Mouse (Mus musculus): ENCODE results near the gene Tmem132e. TPM values are rescaled to one million over a fixed set of nuclear protein-coding genes. Genes with fewer than 3 reads are reported as not detected.
A peak's percentile ranks its signal among the peaks of the same experiment; 100 is the strongest.

The Tmem132e gene
- polyA plus RNA-seq, 1 experiment from 2014 or later, result 0.15 TPM

DNA sequence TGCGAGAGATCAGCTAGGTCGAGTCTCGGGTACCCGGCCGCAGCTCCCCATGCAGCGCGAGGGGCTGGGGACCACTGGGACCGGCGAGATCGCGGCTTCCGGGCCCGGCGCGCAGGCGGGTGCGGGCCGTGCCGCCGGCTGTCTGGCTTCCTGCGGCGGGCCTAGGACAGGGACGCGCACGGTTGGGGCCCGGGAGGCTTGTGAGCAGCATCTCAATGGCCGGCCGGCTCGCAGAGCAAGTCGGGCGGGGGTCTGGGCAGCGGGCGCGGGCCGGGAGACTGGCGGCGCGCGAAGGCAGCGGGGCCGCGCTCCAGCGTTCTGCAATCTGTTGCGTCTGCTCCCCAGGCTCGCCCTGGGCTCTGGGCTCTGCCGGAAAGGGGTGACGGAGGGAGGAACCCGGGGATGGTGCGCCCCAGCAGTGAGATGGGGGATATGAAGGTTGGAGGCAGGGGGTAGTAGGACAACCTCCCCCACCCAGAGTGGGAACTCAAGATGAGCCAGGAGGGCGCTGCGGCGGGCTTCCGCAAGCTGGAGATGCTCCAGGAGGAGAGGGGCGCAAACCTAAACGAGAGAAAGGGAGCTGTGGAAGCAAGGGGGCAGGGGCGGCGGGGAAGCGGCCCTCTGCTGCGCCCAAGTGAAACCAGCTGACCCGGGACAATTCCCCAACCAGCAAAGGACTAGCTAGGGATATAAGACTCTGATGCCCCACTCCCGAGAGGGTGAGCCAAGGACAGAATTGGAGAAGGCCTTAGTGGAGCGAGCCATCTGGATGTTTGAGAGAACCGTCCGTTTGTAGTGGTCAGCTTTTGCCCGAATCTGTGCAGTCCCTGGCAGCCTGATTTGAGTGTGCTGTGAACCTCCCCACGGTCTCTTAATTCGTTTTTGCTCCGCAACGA lies 944 bp downstream of the Tmem132e start:
- 3% methylated on average over 65 of the region's 69 CpGs for WGBS (ENCODE audit: insufficient replicate concordance)
- Histone ChIP-seq H3K9me3 (replicated peaks) (no peaks in the 10 kb centered on the region), H3K27ac (no peak overlapping the region), H3K4me2 (peak overlapping the region; percentile 56), H3K4me1 (replicated peaks) (peaks cover 3% of the 10 kb centered on the region; the same call in 1 of the 2 replicates), H3K27me3 (peaks cover 81% of the 10 kb centered on the region), H3K4me3 (replicated peaks) (peak overlapping the region; percentile 43), H3K36me3 (no peaks in the 10 kb centered on the region), H3K9ac (no peak overlapping the region)
- ATAC-seq (ENCODE audit: low read depth) (no peak), DNase-seq (no peak)

DNA sequence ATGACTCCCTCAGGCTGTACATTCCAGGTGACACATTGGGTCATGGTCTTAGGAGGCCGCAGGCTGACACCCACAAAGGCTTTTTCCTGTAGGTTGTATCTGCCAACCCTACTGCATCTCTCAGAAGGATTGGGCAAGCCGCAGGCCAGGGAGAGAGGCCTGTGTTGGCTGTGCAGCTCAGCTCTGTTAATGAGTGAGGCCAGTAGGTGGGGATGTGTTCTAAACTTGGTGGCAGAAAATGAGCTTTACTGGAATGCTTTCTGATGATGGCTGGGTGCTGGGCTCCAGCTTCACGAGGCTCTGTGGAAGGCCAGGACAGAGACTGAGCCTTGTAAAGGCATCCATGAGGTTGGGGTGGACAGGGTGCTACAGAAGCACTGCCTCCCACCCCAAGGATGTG lies 3.6 kb downstream of the Tmem132e start:
- Histone ChIP-seq H3K27ac (no peak overlapping the region), H3K27me3 (peaks cover 54% of the 10 kb centered on the region), H3K4me3 (replicated peaks) (no peak overlapping the region), H3K9me3 (replicated peaks) (no peaks in the 10 kb centered on the region), H3K36me3 (no peaks in the 10 kb centered on the region), H3K4me2 (no peak overlapping the region), H3K9ac (no peak overlapping the region), H3K4me1 (replicated peaks) (peaks cover 3% of the 10 kb centered on the region; the same call in 1 of the 2 replicates)
- 47% methylated on average over 3 of the region's 3 CpGs for WGBS (ENCODE audit: insufficient replicate concordance)
- ATAC-seq (ENCODE audit: low read depth) (no peak), DNase-seq (no peak)

DNA sequence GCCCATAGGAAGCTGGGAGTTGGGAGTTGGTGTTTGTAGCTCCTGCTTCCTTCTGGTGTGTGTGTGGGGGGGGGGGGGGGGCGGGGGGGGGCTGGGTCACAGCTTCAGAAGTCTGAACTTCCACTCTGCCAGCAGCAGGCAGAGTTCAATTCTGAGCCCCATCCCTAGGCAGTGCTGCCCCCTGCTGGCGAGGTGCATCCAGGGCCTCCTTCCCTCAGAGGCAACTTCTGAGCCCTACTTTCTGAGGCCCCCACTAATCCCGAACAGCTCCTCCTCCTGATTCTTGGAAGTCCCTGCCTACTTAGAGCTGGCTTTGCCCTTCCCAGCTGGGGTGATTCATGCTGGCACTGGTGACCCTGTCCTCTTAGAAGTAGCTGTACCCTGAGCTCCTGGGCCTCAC lies 10.9 kb downstream of the Tmem132e start:
- Histone ChIP-seq H3K36me3 (no peaks in the 10 kb centered on the region), H3K4me1 (replicated peaks) (no peaks in the 10 kb centered on the region), H3K4me2 (no peak overlapping the region), H3K9me3 (replicated peaks) (no peaks in the 10 kb centered on the region), H3K4me3 (replicated peaks) (no peak overlapping the region), H3K27me3 (no peaks in the 10 kb centered on the region; the same call in 1 of the 2 replicates), H3K9ac (no peak overlapping the region), H3K27ac (no peak overlapping the region)
- ATAC-seq (ENCODE audit: low read depth) (no peak), DNase-seq (no peak)
- 11% methylated on average over 3 of the region's 3 CpGs for WGBS (ENCODE audit: insufficient replicate concordance)

DNA sequence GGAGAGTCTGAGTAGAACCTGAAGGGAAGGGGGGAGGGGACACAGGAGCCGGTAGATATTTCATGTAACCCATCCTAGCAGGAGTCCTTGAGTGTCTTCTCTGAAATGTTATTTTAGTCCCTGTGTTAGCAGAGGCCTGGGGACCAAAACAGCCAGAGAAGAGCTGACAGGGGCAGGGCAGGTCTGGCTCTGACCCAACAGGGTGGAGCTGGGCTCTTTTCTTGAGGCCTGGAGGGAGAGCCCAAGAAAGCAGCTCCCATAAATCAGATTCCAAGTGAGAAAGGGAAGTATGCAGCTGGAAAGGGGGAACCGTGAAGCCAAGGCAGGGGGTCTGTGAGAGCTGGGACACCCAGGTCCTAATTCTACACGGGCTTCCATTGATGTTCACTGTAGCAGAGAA lies 16.9 kb downstream of the Tmem132e start:
- Histone ChIP-seq H3K27ac (no peak overlapping the region), H3K4me1 (replicated peaks) (no peaks in the 10 kb centered on the region), H3K9ac (no peak overlapping the region), H3K4me2 (no peak overlapping the region), H3K9me3 (replicated peaks) (no peaks in the 10 kb centered on the region), H3K27me3 (no peaks in the 10 kb centered on the region), H3K36me3 (no peaks in the 10 kb centered on the region), H3K4me3 (replicated peaks) (no peak overlapping the region)
- ATAC-seq (ENCODE audit: low read depth) (no peak), DNase-seq (no peak)
- WGBS (ENCODE audit: insufficient replicate concordance), result 44% methylated on average over 3 of the region's 3 CpGs

DNA sequence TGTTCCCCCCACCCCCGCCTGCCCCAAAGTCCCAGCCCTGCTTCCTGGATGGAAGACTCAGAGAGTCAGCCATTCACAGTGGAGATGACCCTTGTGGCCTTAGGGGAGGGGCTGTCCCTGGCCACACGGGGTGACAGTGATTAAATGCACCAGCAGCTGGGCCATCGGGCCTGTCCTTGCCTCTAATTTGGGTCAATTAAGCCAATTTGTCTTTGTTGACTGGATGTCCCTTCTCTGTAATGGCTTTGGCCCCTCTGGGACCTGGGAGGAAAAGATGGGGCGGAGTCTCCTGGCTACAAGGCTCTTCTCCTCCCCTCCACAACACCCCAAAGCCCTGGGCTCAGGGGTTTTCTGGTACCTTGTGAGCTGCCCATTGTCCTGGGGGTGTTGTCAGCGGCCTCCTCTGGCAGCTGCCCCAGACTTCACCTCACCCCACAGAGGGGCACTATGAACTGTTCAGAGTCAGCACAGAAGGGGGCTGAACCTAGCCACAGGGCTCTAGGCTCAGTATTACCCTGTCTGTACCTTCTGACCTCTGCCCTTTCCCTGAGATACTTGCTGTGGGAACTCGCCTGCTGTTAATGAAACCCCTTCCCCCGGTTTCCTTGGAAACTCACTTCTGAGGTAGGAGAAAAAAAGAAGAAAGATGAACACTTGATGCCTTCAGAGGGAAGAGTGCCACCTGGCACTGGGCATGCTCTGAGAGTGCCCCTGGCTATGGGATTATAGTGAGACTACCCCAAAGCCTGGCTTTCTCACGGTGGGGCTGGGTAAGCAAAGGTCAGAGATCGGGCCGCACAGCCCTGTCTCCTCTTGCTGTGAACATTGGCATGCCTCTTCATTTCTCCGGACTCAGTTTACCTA lies 17.9 kb downstream of the Tmem132e start:
- H3K9me3 ChIP-seq (replicated peaks), result no peaks in the 10 kb centered on the region
- H3K27me3 ChIP-seq, result no peaks in the 10 kb centered on the region
- H3K4me2 ChIP-seq, result no peak overlapping the region
- H3K4me3 ChIP-seq (replicated peaks), result no peak overlapping the region
- H3K4me1 ChIP-seq (replicated peaks), result no peaks in the 10 kb centered on the region
- no peak for ATAC-seq (ENCODE audit: low read depth)
- no peak for DNase-seq
- WGBS (ENCODE audit: insufficient replicate concordance), result 42% methylated on average over 11 of the region's 11 CpGs
- no peak overlapping the region for H3K27ac ChIP-seq
- H3K36me3 ChIP-seq, result no peaks in the 10 kb centered on the region
- no peak overlapping the region for H3K9ac ChIP-seq

DNA sequence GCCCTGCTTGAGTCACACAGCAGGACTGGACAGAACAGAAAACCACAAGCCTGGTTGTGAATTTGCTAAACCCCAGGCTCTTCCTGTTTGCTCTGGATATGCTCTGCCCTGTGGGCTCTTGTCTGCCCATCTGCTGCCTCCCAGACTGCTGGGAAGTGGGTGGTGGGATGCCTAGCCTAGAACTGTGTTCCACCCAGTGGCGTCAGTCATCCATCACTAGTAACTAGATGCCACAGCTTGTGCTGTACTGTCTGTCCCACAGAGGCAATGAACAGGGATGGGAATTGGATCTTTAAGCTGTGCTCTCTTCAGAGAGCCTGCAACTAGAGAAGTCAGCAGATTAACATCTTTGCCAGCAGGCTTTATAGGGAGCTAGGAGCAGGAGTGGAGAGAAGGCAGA lies 23.8 kb downstream of the Tmem132e start:
- H3K36me3 ChIP-seq, result no peaks in the 10 kb centered on the region
- 41% methylated on average over 1 of the region's 1 CpGs for WGBS (ENCODE audit: insufficient replicate concordance)
- H3K9ac ChIP-seq, result no peak overlapping the region
- no peak overlapping the region for H3K4me2 ChIP-seq
- DNase-seq, result no peak
- H3K4me1 ChIP-seq (replicated peaks), result no peaks in the 10 kb centered on the region
- no peak for ATAC-seq (ENCODE audit: low read depth)
- no peaks in the 10 kb centered on the region for H3K9me3 ChIP-seq (replicated peaks)
- H3K4me3 ChIP-seq (replicated peaks), result no peak overlapping the region
- H3K27me3 ChIP-seq, result no peaks in the 10 kb centered on the region
- H3K27ac ChIP-seq, result no peak overlapping the region

DNA sequence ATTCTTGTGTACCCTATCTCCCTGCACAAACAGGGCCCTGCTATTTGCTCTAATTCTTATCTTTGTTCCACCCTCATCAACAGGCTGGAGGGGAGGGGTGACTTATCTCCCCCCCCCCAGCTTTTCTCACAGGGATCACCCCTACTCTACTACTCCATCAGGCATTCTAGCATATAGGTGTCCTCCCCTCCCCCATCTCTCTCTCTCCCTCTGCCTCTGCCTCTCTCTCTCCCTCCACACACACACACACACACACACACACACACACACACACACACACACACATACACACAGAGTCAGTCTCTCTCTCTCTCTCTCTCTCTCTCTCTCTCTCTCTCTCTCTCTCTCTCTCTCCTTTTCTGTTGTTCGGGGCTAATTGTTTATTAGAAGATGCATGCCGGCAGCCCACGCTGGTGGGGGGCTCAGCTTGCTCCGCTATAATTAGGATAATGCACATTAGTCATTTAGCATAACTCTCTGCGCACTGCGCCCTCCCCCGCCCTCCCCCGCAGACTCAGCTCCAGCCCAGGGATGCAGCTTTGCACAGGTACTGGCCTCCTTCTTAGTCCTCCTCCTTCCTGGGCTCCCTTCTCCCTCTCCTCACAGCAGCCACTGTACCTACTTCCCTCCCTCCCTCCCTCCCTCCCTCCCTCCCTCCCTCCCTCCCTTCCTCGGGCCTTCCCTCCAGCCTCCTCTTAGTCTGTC lies 29.8 kb downstream of the Tmem132e start:
- H3K4me3 ChIP-seq (replicated peaks), result no peak overlapping the region
- 55% methylated on average over 8 of the region's 9 CpGs for WGBS (ENCODE audit: insufficient replicate concordance)
- no peak for DNase-seq
- H3K4me1 ChIP-seq (replicated peaks), result no peaks in the 10 kb centered on the region
- no peak overlapping the region for H3K27ac ChIP-seq
- H3K27me3 ChIP-seq, result no peaks in the 10 kb centered on the region
- no peak for ATAC-seq (ENCODE audit: low read depth)
- no peaks in the 10 kb centered on the region for H3K36me3 ChIP-seq
- no peaks in the 10 kb centered on the region for H3K9me3 ChIP-seq (replicated peaks)
- no peak overlapping the region for H3K4me2 ChIP-seq
- H3K9ac ChIP-seq, result no peak overlapping the region

DNA sequence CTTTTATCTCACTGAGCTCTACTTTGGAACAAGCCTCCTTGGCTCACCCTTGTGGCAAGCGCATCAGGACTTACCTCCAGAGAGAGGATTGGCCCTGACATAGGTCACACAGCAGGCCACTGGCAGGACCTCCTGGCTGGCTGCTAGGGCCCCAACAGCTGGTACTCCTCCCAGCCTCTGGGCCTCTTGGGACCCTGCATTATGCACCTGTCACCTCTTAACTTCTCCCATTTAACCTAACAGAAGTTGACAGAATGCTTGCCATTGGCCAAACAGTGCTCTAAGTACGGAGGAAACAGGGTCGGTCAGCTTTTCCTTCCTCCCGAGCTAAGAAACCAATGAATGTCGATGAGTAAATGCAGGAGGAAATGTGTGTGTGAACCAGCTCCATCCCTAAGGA lies 33.2 kb downstream of the Tmem132e start:
- Histone ChIP-seq H3K4me3 (replicated peaks) (no peak overlapping the region), H3K27me3 (no peaks in the 10 kb centered on the region), H3K4me1 (replicated peaks) (no peaks in the 10 kb centered on the region), H3K9me3 (replicated peaks) (no peaks in the 10 kb centered on the region), H3K36me3 (no peaks in the 10 kb centered on the region), H3K4me2 (no peak overlapping the region), H3K9ac (no peak overlapping the region), H3K27ac (no peak overlapping the region)
- WGBS (ENCODE audit: insufficient replicate concordance), result 25% methylated on average over 5 of the region's 5 CpGs
- no peak for DNase-seq
- ATAC-seq (ENCODE audit: low read depth), result no peak

DNA sequence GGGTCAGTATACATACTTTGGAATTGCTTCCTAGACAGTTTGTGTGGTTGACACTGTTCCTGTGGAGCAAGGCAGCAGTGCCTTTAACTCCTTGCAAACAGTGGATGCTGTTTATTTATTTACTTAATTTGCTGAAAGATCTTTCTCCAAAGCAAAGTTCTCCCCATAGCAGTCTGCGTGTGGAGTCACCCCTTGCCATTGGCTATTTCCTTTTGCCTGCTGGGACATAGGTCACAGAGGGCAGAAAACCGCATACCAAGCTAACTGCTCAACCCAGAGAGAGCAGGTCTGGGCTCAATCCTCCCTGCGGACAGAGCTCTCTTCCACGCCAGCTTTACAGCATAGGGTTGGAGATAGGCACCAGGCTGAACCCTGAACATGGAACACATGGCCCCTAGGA lies 34.8 kb downstream of the Tmem132e start:
- H3K4me3 ChIP-seq (replicated peaks), result no peak overlapping the region
- no peak overlapping the region for H3K9ac ChIP-seq
- WGBS (ENCODE audit: insufficient replicate concordance), result 48% methylated on average over 4 of the region's 4 CpGs
- no peak overlapping the region for H3K4me2 ChIP-seq
- no peaks in the 10 kb centered on the region for H3K9me3 ChIP-seq (replicated peaks)
- H3K27me3 ChIP-seq, result no peaks in the 10 kb centered on the region
- no peak overlapping the region for H3K27ac ChIP-seq
- DNase-seq (no peak), ATAC-seq (ENCODE audit: low read depth) (no peak)
- H3K36me3 ChIP-seq, result no peaks in the 10 kb centered on the region
- H3K4me1 ChIP-seq (replicated peaks), result no peaks in the 10 kb centered on the region

DNA sequence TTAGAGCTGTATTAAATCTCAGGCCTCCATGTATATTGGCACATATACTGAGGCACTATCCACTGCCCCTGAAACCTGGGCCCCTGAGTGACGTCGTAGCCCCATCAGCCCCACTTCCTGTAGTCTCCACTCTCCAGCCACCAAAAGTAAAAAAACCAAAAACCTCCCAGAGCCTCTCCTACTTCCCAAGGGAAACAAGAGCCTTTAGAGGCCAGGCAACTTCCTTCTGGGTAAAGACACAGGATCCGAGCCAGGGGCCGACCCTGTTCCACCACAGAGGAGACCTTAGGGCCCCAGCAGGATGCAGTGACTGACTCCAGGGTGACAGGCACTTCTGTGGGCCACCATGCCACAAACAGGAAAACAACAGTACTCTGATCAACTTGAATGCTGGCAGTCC lies 40.1 kb downstream of the Tmem132e start:
- Histone ChIP-seq H3K9ac (no peak overlapping the region), H3K4me2 (no peak overlapping the region), H3K36me3 (no peaks in the 10 kb centered on the region), H3K27ac (no peak overlapping the region), H3K4me1 (replicated peaks) (no peaks in the 10 kb centered on the region), H3K4me3 (replicated peaks) (no peak overlapping the region), H3K9me3 (replicated peaks) (no peaks in the 10 kb centered on the region), H3K27me3 (peaks cover 17% of the 10 kb centered on the region)
- no peak for DNase-seq
- 35% methylated on average over 4 of the region's 4 CpGs for WGBS (ENCODE audit: insufficient replicate concordance)
- no peak for ATAC-seq (ENCODE audit: low read depth)

Measured in liver, embryonic 13.5 days (tissue).